Mouse (Mus musculus) stomach, embryonic 16.5 days (tissue): ENCODE data around the gene Actc1. TPM values are rescaled to one million over a fixed set of nuclear protein-coding genes. Genes with fewer than 3 reads are reported as not detected.

Experiments used
- ATAC-seq: fragments of 200-750 bp; cut with Nextera tagmentation; 2 replicates; pipeline ENCODE4 v1.8.0; 2017; ENCODE audit warnings: moderate number of reproducible peaks, moderate TSS enrichment; ENCODE audit not compliant: insufficient read depth, low FRiP score
- H3K27ac ChIP-seq: fragments of 300-500 bp; sonication (generic); 2 replicates; pipeline ENCODE4 v1.5.1; 2014; ENCODE audit warnings: low read length
- H3K27me3 ChIP-seq: fragments of 300-500 bp; sonication (generic); 2 replicates; pipeline ENCODE4 v1.6.1; 2014; ENCODE audit warnings: low read length, control low read depth, mixed read lengths; ENCODE audit not compliant: control insufficient read depth, insufficient read depth
- H3K36me3 ChIP-seq: fragments of 300-500 bp; sonication (generic); 2 replicates; pipeline ENCODE4 v1.6.1; 2014; ENCODE audit warnings: low read length; ENCODE audit not compliant: control insufficient read depth, insufficient read depth
- H3K4me1 ChIP-seq: fragments of 300-500 bp; sonication (generic); 2 replicates; pipeline ENCODE4 v1.6.1; 2014; ENCODE audit warnings: low read length, control low read depth, mixed read lengths; ENCODE audit not compliant: control insufficient read depth, insufficient read depth
- H3K4me2 ChIP-seq: fragments of 300-500 bp; sonication (generic); 2 replicates; pipeline ENCODE4 v1.6.1; 2014; ENCODE audit warnings: low read depth, low read length, mixed read lengths
- H3K4me3 ChIP-seq: fragments of 300-500 bp; sonication (generic); replicated peaks from 2 replicates; pipeline ENCODE4 v1.5.1; 2014; ENCODE audit warnings: mild to moderate bottlenecking, low read length
- H3K9ac ChIP-seq: fragments of 300-500 bp; sonication (generic); 2 replicates; pipeline ENCODE4 v1.6.1; 2014; ENCODE audit warnings: low read length
- H3K9me3 ChIP-seq: fragments of 300-500 bp; sonication (generic); replicated peaks from 2 replicates; pipeline ENCODE4 v1.6.1; 2016; ENCODE audit warnings: low read length, control low read depth; ENCODE audit not compliant: control insufficient read depth
- WGBS: fragments of 180-500 bp; shearing (Covaris S2); extraction: QIAGEN DNeasy Blood & Tissue Kit; methylation state at CpG from one replicate; pipeline ENCODE4 v1.1.7; 2014; 5-methylcytosine and 5-hydroxymethylcytosine counted together
- polyA plus RNA-seq: library from polyadenylated mRNA; unstranded; fragments of >200 nt; fragmentation: Nextera tagmentation; extraction: Ambion mirVana; gene quantifications from 2 replicates; pipeline ENCODE4 v1.2.1, GENCODE M21; 2015

Gene Actc1
- polyA plus RNA-seq, 1 experiment from 2014 or later = 489 TPM

GRCm38 (mm10) chr2:114093577-114093976 lies 40.2 kb upstream of the Actc1 start:
- Histone ChIP-seq H3K4me2 (0 out of 2 replicates have a peak overlapping the region, but pooled peaks have one; percentile 24), H3K27me3 (no peaks in the 10 kb centered on the region), H3K9ac (no peak overlapping the region; the same call in 1 of the 2 replicates), H3K9me3 (no peaks in the 10 kb centered on the region), H3K4me3 (no peak overlapping the region), H3K27ac (no peak overlapping the region), H3K4me1 (0 out of 2 replicates have a peak, but pooled peaks cover 5% of the 10 kb centered on the region), H3K36me3 (no peaks in the 10 kb centered on the region)
- WGBS = 38% methylated on average over 9 of the region's 9 CpGs
- no peak for ATAC-seq

- Histone ChIP-seq H3K4me3 (no peak overlapping the region), H3K4me1 (0 out of 2 replicates have a peak, but pooled peaks cover 5% of the 10 kb centered on the region), H3K36me3 (no peaks in the 10 kb centered on the region), H3K9ac (no peak overlapping the region), H3K27ac (no peak overlapping the region), H3K4me2 (no peak overlapping the region), H3K27me3 (no peaks in the 10 kb centered on the region), H3K9me3 (no peaks in the 10 kb centered on the region)
- WGBS = 80% methylated on average over 3 of the region's 3 CpGs
- no peak for ATAC-seq
Measured at GRCm38 (mm10) chr2:114089862-114090261, 36.5 kb upstream of the Actc1 start.

- Histone ChIP-seq H3K9me3 (no peaks in the 10 kb centered on the region), H3K27me3 (no peaks in the 10 kb centered on the region), H3K27ac (no peak overlapping the region), H3K36me3 (no peaks in the 10 kb centered on the region), H3K4me1 (no peaks in the 10 kb centered on the region), H3K4me3 (no peak overlapping the region), H3K9ac (no peak overlapping the region), H3K4me2 (no peak overlapping the region)
- no peak for ATAC-seq
- 65% methylated on average over 1 of the region's 1 CpGs for whole genome bisulfite sequencing
Measured at GRCm38 (mm10) chr2:114087271-114087670, 33.9 kb upstream of the Actc1 start.

- Histone ChIP-seq H3K9me3 (no peaks in the 10 kb centered on the region), H3K4me1 (no peaks in the 10 kb centered on the region), H3K36me3 (no peaks in the 10 kb centered on the region), H3K27me3 (no peaks in the 10 kb centered on the region), H3K4me3 (no peak overlapping the region), H3K27ac (no peak overlapping the region), H3K9ac (no peak overlapping the region), H3K4me2 (no peak overlapping the region)
- WGBS = 81% methylated on average over 2 of the region's 2 CpGs
- no peak for ATAC-seq
Measured at GRCm38 (mm10) chr2:114071876-114072275, 18.5 kb upstream of the Actc1 start.

GRCm38 (mm10) chr2:114066226-114066625 lies 12.9 kb upstream of the Actc1 start:
- H3K36me3 ChIP-seq = no peaks in the 10 kb centered on the region
- H3K4me3 ChIP-seq = no peak overlapping the region
- no peaks in the 10 kb centered on the region for H3K9me3 ChIP-seq
- H3K27me3 ChIP-seq = no peaks in the 10 kb centered on the region
- no peak overlapping the region for H3K9ac ChIP-seq
- 69% methylated on average over 3 of the region's 3 CpGs for WGBS
- no peak for ATAC-seq
- H3K4me2 ChIP-seq = no peak overlapping the region
- no peaks in the 10 kb centered on the region for H3K4me1 ChIP-seq
- H3K27ac ChIP-seq = no peak overlapping the region

- ATAC-seq = no peak
- Histone ChIP-seq H3K9ac (no peak overlapping the region), H3K4me3 (no peak overlapping the region), H3K4me2 (no peak overlapping the region), H3K27me3 (no peaks in the 10 kb centered on the region), H3K27ac (no peak overlapping the region), H3K9me3 (no peaks in the 10 kb centered on the region), H3K36me3 (no peaks in the 10 kb centered on the region), H3K4me1 (no peaks in the 10 kb centered on the region)
- WGBS = 62% methylated on average over 2 of the region's 2 CpGs
Measured at GRCm38 (mm10) chr2:114064004-114064403, 10.7 kb upstream of the Actc1 start.

- H3K27ac ChIP-seq = no peak overlapping the region
- no peaks in the 10 kb centered on the region for H3K36me3 ChIP-seq
- no peaks in the 10 kb centered on the region for H3K27me3 ChIP-seq
- 45% methylated on average over 6 of the region's 6 CpGs for WGBS
- H3K9me3 ChIP-seq = no peaks in the 10 kb centered on the region
- no peak overlapping the region for H3K4me3 ChIP-seq
- ATAC-seq = no peak
- H3K4me1 ChIP-seq = no peaks in the 10 kb centered on the region
- no peak overlapping the region for H3K9ac ChIP-seq
- H3K4me2 ChIP-seq = no peak overlapping the region
Measured at GRCm38 (mm10) chr2:114060071-114060591, 6.8 kb upstream of the Actc1 start.

- Histone ChIP-seq H3K9me3 (no peaks in the 10 kb centered on the region), H3K4me1 (no peaks in the 10 kb centered on the region), H3K9ac (no peak overlapping the region), H3K36me3 (no peaks in the 10 kb centered on the region), H3K4me3 (no peak overlapping the region), H3K27ac (no peak overlapping the region), H3K4me2 (no peak overlapping the region), H3K27me3 (no peaks in the 10 kb centered on the region)
- 73% methylated on average over 1 of the region's 1 CpGs for WGBS
- no peak for ATAC-seq
Measured at GRCm38 (mm10) chr2:114059608-114060007, 6.3 kb upstream of the Actc1 start.

- Histone ChIP-seq H3K9ac (no peak overlapping the region), H3K4me2 (no peak overlapping the region), H3K27ac (no peak overlapping the region), H3K4me1 (no peaks in the 10 kb centered on the region), H3K36me3 (no peaks in the 10 kb centered on the region), H3K9me3 (no peaks in the 10 kb centered on the region), H3K4me3 (no peak overlapping the region), H3K27me3 (no peaks in the 10 kb centered on the region)
- 79% methylated on average over 10 of the region's 10 CpGs for WGBS
- ATAC-seq = no peak
Measured at GRCm38 (mm10) chr2:114058226-114058796, 5.0 kb upstream of the Actc1 start.
